Mouse (Mus musculus) spleen, postnatal 4 days (tissue): ENCODE results near the gene Carmil2.
A peak's percentile ranks its signal among the peaks of the same experiment; 100 is the strongest.

Experiments used
- DNase-seq, 2 experiments: peaks; one replicate each; pipeline ENCODE4 v3.0.0; 2022; ENCODE audit warnings: low spot score in 2 of 2

Carmil2 gene

GRCm38 (mm10) chr8:105685796-105686308, at the start of gene Carmil2:
Gene Carmil2, plus strand, starts transcription at chr8:105686274.
- peak; percentile 84 to 92 for DNase-seq

DNA sequence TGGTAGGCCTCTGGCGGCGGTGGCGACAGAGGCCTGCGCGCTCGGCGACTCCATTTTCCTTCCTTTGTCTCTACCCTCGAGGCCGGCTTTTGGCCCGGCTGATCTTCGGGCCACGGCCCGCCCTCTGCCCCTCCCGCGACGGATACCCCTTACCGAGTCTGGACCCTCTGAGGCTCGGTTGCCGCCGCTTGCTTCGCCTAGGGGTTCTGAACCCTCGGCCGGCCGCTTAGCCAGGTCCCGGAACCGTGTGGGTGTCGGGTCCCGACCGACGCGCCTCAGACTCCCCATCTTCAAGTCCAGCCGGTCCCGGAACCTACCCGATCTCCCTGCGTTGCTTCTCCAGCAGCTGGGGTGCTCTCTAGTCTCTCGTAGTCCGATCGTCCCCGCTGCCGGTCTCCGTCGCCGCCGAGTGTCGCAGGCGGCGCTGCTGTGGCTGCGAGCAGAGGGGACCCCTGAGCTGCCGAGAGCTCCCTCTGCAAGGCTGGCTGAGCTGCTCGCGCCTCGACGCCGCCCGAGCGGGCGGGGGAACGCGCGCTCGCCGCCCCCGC, 49.0 kb upstream of the Carmil2 start, which contains the start of gene Agrp:
Gene Agrp, minus strand, starts transcription at position 431 of the 548 bp plus-strand sequence.
- DNase-seq: no peak

DNA sequence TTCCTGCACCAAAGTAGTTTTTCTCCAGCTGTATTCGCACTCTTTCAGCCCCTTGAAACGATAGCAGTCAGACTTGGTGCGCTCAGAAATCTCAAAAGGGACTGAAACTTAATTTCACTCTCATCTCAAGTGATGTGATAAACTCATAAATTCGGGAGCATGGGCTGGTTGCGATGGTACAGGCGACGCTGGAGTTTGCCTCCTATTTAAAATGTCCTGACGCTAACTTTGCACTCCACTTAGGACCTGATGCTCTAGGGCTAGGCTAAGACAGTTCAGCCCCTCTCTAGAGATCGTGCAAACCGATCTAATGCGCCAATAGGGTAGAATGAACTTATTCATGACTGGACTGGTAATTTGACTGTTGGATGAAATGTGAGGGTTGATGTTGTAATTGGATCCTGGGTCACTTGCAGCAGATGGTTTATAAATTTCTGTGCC, 48.5 kb upstream of the Carmil2 start:
- peak; percentile 27 to 70 for DNase-seq

GRCm38 (mm10) chr8:105638510-105638909, 47.6 kb upstream of the Carmil2 start:
- no peak for DNase-seq

- no peak for DNase-seq
These were observed 46.2 kb upstream of the Carmil2 start for GRCm38 (mm10) chr8:105639835-105640234.

DNA sequence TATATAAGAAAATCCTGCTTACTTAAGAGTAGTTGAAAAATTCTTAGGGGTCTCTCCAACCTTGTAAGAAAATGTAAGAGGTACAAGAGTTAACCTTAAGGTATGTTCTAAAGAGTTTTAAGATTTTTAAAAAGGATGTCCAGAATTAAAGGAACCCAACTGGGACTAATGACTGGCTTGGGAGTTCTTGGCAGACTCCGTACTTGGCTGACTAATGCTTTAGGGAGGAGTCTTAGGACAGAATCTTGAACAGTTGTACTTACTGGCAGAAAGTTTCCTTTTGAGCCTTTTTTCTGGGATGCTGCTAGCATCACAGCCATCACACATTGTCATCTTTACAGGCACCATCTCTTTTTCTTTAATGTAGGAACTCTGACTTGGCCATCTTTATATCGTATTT, 45.6 kb upstream of the Carmil2 start:
- DNase-seq: no peak

DNA sequence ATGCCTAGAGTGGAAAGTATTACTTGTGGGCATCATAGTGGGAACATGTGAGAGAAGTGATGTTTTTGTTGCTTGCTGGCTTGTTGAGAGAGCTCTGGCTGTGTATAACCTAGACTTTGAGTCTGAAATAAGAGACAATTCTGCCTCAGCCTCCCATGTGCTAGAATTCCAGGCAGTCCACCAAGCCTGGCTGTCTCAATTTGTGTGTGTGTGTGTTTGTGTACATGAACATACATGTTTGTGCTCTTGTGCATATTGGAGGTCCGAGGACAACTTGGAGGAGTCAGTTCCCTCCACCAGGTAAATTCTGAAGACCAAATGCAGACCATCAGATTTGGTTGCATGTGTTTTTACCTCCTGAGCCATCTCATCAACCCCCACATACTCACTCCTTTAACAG, 40.9 kb upstream of the Carmil2 start:
- DNase-seq: no peak

DNA sequence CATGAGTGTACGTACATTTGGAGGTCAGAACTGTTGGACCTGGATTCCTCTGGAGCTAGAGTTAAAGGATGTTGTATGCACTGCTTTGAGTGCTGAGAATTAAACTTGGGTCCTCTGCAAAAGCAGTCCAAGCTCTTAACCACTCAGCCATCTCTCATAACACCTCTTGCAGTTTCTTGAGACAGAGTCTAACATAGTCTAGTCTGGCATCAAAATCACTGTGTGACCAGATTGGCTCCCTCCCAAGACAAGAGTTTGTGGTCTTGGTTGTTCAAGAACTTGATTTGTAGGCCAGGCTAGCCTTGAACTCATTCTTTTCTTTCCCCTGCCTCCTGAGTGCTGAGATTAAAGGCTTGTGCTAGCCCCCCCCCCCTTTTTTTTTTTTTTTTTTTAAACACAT, 37.1 kb upstream of the Carmil2 start:
- DNase-seq: no peak

DNA sequence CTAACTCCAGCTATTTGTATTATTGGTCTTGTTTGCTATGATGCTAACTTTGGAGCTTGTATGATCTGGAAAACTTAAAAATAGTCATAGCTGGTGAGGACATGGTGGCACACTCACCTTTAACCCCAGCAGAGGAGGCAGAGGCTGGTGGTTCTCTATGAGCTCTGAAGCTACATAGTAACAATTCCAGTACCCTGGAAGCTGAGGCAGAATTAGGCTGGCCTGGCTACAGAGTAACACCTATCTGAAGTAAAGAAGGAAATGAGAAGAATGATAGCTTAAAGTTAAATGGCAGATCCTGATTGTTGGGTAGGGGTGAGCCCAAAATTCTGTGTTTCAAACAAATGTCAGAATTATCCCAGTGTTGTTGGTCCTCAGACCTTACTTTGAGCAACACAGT, 28.4 kb upstream of the Carmil2 start:
- no peak for DNase-seq

GRCm38 (mm10) chr8:105661167-105661566, 24.9 kb upstream of the Carmil2 start:
- no peak for DNase-seq

GRCm38 (mm10) chr8:105677891-105678290, 8.2 kb upstream of the Carmil2 start:
- no peak for DNase-seq

GRCm38 (mm10) chr8:105685325-105685724, 749 bp upstream of the Carmil2 start:
- DNase-seq: peak in 1 of 2 experiments; percentile 58

GRCm38 (mm10) chr8:105686551-105686950, 477 bp downstream of the Carmil2 start:
- peak in 1 of 2 experiments; percentile 69 for DNase-seq

DNA sequence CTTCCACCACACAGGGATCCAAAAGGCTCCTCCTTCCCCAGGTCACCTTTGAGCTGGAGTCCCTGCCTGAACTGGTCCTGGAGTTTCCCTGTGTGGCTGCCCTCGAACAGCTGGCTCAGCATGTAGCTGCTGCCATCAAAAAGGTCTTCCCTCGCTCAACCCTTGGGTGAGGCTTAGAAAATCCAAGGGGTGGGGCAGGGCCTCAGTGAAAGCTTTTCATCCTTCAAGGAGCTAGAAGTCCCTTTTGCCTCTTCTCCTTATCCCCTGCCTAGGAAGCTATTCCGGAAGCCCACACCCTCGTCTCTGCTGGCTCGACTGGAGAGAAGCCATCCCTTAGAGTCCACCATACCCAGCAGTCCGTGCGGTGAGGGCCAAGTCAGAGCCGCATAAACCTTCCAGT, 1.4 kb downstream of the Carmil2 start:
- DNase-seq: peak in 1 of 2 experiments; percentile 60

- DNase-seq: peak in 1 of 2 experiments; percentile 61
These were observed 2.2 kb downstream of the Carmil2 start for GRCm38 (mm10) chr8:105688242-105688752.

GRCm38 (mm10) chr8:105689256-105689982, 3.3 kb downstream of the Carmil2 start:
- peak in 1 of 2 experiments; percentile 59 for DNase-seq

DNA sequence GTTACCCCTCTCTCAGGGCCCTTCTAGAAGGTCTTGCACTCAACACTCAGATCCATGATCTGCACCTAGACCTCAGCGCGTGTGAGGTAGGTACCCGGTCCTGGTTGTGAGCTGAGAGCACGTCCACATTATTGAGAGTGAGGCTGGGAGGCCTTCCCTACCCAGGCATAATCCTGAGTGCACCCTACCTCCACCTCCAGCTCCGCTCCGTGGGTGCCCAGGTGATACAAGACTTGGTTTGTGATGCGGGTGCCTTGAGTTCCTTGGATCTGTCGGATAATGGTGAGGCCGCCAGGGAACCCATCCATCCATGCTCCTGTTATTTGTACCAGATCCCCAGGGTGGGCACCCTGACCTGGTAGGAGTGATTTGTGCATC, 3.9 kb downstream of the Carmil2 start:
- DNase-seq: peak in 1 of 2 experiments; percentile 59

GRCm38 (mm10) chr8:105690978-105691377, 4.9 kb downstream of the Carmil2 start:
- peak in 1 of 2 experiments; percentile 59 for DNase-seq

DNA sequence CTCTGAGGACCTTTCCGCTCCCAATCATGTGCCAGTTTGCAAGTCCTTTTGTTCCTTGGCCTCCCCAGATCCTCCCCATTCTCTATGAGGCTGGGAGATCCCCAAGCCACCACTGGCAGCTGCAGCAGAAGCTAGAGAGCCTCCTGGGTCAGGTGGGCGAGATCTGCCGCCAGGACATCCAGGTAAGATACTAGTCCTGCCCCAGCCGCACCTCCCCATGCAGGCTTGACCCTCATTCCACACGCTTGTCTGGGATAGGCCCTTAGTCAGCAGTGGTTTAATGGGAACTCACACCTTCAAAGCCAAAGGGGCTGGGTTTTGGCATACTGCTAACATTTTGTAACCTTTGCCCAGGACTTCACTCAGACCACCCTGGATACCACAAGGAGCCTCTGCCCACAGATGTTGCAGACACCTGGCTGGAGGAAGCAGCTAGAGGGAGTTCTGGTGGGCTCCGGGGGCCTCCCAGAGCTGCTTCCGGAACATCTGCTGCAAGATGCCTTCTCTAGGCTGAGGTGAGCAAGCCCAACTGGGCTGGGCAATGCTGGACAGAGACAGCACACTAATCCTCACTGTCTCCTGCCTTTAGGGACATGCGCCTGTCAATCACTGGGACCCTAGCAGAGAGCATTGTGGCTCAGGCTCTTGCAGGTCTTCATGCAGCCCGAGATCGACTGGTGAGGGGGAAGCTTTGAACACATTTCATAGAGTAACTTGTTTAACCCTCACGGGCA, 6.5 kb downstream of the Carmil2 start:
- DNase-seq: peak in 1 of 2 experiments; percentile 61

DNA sequence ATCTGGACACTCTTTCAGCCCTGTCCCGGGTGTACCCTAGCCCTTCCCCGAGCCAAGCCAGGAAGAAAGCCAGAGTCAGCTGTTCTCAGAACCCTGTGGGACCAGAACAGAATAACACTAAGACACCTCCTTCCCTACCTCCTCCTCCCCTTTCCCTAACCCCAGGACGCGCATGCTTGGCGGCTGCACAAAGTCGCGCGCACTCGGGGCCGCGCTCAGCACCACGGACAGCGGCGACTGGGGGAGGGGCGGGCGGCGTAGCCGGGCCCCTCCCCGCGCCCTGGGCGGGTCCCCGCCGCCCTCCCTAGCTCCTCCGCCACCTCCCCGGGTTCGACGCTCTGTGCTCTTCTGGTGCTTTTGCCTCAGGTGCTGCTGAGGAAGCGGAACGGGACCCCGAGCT, 7.6 kb downstream of the Carmil2 start:
- peak in 1 of 2 experiments; percentile 78 for DNase-seq

- peak in 1 of 2 experiments; percentile 67 for DNase-seq
These were observed 8.2 kb downstream of the Carmil2 start for GRCm38 (mm10) chr8:105694051-105694799.
